Mouse (Mus musculus) kidney, adult 2 months (tissue): Measurements from ENCODE around the gene Acat1.

ENCODE experiments used
- CTCF ChIP-seq: fragments of 200-500 bp; conservative IDR thresholded peaks from 2 replicates; pipeline ENCODE4 v1.5.1; 2011; ENCODE audit warnings: low read depth, mild to moderate bottlenecking, control low read depth, low read length, moderate library complexity, mixed read lengths; ENCODE audit not compliant: insufficient read depth, insufficient read length
- POLR2A ChIP-seq: fragments of 200-500 bp; IDR thresholded peaks from one replicate; pipeline ENCODE4 v1.6.1; 2011; ENCODE audit warnings: low read depth, low read length, control low read depth

DNA sequence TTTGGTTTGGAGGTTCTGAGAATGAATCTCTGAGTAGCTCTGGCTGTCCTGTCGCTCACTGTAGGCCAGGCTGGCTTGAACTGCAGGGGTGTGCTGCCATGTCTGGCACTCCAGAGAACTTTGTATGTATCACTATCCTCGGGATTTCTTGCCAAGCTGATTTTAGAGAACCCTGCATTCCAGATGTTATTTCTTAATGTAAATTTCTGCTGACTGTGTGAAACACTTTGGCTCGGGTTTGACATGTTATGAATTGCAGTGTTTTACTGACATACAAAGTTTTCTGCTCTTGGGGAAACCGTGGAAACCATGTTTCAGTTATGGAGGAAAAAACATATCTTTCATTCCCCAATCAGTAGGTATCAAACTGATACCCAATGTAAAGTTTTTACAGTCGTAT lies 34.5 kb downstream of the Acat1 start:
- TF ChIP-seq CTCF = no peak
- TF ChIP-seq POLR2A = no peak
